8 mouse cellular contexts compared by ENCODE assay signal in the genomic region with DNA sequence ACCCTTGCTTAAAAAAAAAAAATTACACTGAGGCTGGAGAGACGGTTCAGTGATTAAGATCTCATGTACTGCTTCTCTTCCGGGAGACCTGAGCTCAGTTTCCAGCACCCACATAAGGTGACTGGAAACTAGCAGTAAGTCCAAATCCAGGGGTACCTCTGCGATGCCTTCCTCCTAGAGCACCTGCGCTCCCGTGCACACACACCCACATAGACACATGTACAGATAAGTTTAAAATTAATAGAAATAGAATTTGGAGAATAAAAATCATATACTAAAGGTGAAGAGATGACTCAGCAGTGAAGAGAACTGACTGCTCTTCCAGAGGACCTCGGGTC. TPM values are rescaled to one million over a fixed set of nuclear protein-coding genes. Genes with fewer than 3 reads are reported as not detected.
DNase-seq lines count a peak whose midpoint lies in the region; ATAC-seq and TF ChIP-seq lines count a peak whose summit lies in the region.

No protein-coding gene starts in this region.

- no peak for TF ChIP-seq CTCF in CH12.LX (conservative IDR thresholded peaks at IDR 0.05 in 1 of 2, IDR thresholded peaks at IDR 0.05 in 1 of 2; ENCODE audit: low read depth in 2 of 2, low read length in 2 of 2)

- no peak for ATAC-seq in forebrain, embryonic 14.5 days
- ATAC-seq in liver, embryonic 15.5 days (ENCODE audit: insufficient read depth) = no peak
- no peak for ATAC-seq in activated CD4-positive, CD25-positive, alpha-beta regulatory T cell, adult 4 months

- H3K9ac ChIP-seq in CH12.LX (ENCODE audit: insufficient read depth, low read depth) = peak overlapping the region; percentile 98
- peak overlapping the region; percentile 67; the same call in 1 of the 2 replicates for H3K9ac ChIP-seq in forebrain, embryonic 14.5 days (ENCODE audit: low read length)
- peak overlapping the region; percentile 80; the same call in 1 of the 2 replicates for H3K9ac ChIP-seq in liver, embryonic 15.5 days

- peaks cover 2% of the 10 kb centered on the region for H3K9me3 ChIP-seq in CH12.LX (replicated peaks; ENCODE audit: low read length)
- H3K9me3 ChIP-seq in forebrain, embryonic 14.5 days (replicated peaks; ENCODE audit: control insufficient read depth, low read length) = no peaks in the 10 kb centered on the region
- H3K9me3 ChIP-seq in liver, embryonic 15.5 days (replicated peaks) = no peaks in the 10 kb centered on the region

- peak overlapping the region; percentile 95 for H3K4me2 ChIP-seq in CH12.LX (ENCODE audit: insufficient read depth, low read depth, poor library complexity, severe bottlenecking)
- H3K4me2 ChIP-seq in forebrain, embryonic 14.5 days (ENCODE audit: low read length) = peak overlapping the region; percentile 66
- H3K4me2 ChIP-seq in liver, embryonic 15.5 days = peak overlapping the region; percentile 76

- TF ChIP-seq EP300 in CH12.LX (IDR thresholded peaks at IDR 0.05; ENCODE audit: low read length) = no peak

- WGBS in forebrain, embryonic 14.5 days = 88% methylated on average over 6 of the region's 6 CpGs
- WGBS in liver, embryonic 15.5 days (ENCODE audit: insufficient replicate concordance) = 60% methylated on average over 6 of the region's 6 CpGs

- H3K27ac ChIP-seq in CH12.LX (ENCODE audit: insufficient read depth, low read depth) = peak overlapping the region; percentile 100
- H3K27ac ChIP-seq in forebrain, embryonic 14.5 days (ENCODE audit: low read depth, low read length) = no peak overlapping the region
- peak overlapping the region; percentile 93 for H3K27ac ChIP-seq in liver, embryonic 15.5 days (replicated peaks)

- peak; percentile 88 for DNase-seq in heart, adult 11 months
- no peak for DNase-seq in heart, adult 8-10 months (ENCODE audit: low spot score)
- DNase-seq in CH12.LX (ENCODE audit: extremely low read depth) (no peak), MN1 (ENCODE audit: low spot score) (no peak)
- no peak for DNase-seq in forebrain, embryonic 14.5 days (ENCODE audit: low spot score)
- DNase-seq in layer of hippocampus, postnatal 10 days (ENCODE audit: low spot score in 2 of 2) = no peak

- in situ Hi-C loops in CH12.LX (cut with MboI; ENCODE audit: low pct_ligation_motif_present, low pct_unique_long_range_greater_than_20kb, low sequenced_read_pairs) = no loop called here

- dilution Hi-C loops in CH12.LX (cut with MboI; ENCODE audit: extremely low pct_ligation_motif_present, extremely low pct_unique_long_range_greater_than_20kb, low sequenced_read_pairs) = no loop called here

- peak overlapping the region; percentile 62 to 84 (median 69) for H3K4me3 ChIP-seq in CH12.LX (replicated peaks in 1 of 3; ENCODE audit: low read depth in 2 of 3, low read length in 2 of 3, poor library complexity in 1 of 3)
- H3K4me3 ChIP-seq in forebrain, embryonic 14.5 days (ENCODE audit: low read depth, low read length) = no peak overlapping the region
- H3K4me3 ChIP-seq in liver, embryonic 15.5 days (replicated peaks) = peak overlapping the region; percentile 99

- no peaks in the 10 kb centered on the region for H3K27me3 ChIP-seq in CH12.LX (replicated peaks)
- no peaks in the 10 kb centered on the region for H3K27me3 ChIP-seq in forebrain, embryonic 14.5 days (replicated peaks; ENCODE audit: control insufficient read depth, insufficient read depth, low read length)
- H3K27me3 ChIP-seq in liver, embryonic 15.5 days = no peaks in the 10 kb centered on the region

- TF ChIP-seq POLR2A in CH12.LX (IDR thresholded peaks at IDR 0.05; ENCODE audit: low read depth, low read length) = no peak

- H3K36me3 ChIP-seq in CH12.LX (replicated peaks in 1 of 2; ENCODE audit: control insufficient read depth in 1 of 2, insufficient read depth in 1 of 2, low read length in 1 of 2) = no peaks in the 10 kb centered on the region
- no peaks in the 10 kb centered on the region for H3K36me3 ChIP-seq in forebrain, embryonic 14.5 days (ENCODE audit: control insufficient read depth, insufficient read depth, low read length)
- H3K36me3 ChIP-seq in liver, embryonic 15.5 days (replicated peaks) = no peaks in the 10 kb centered on the region

- H3K4me1 ChIP-seq in CH12.LX (ENCODE audit: control insufficient read depth in 1 of 2, insufficient read depth in 2 of 2) = peaks cover 0 to 16% of the 10 kb centered on the region in 2 experiments; a peak in 2 of 4 replicates
- 0 out of 2 replicates have a peak, but pooled peaks cover 3% of the 10 kb centered on the region for H3K4me1 ChIP-seq in forebrain, embryonic 14.5 days (ENCODE audit: control insufficient read depth, insufficient read depth, low read length)
- peaks cover 29% of the 10 kb centered on the region for H3K4me1 ChIP-seq in liver, embryonic 15.5 days (replicated peaks)

- peaks cover 16% of the 10 kb centered on the region for H3K79me2 ChIP-seq in CH12.LX (replicated peaks; ENCODE audit: control insufficient read depth, extremely low read depth, insufficient read depth, poor library complexity, severe bottlenecking)

- no peak for TF ChIP-seq RAD21 in CH12.LX (IDR thresholded peaks at IDR 0.05; ENCODE audit: low read depth, low read length)

TF ChIP-seq in CH12.LX, 34 proteins besides CTCF, POLR2A, EP300 and RAD21:
- TF ChIP-seq ZC3H11A (IDR thresholded peaks at IDR 0.05; ENCODE audit: low read depth, low read length) (no peak), MAZ (IDR thresholded peaks at IDR 0.05; ENCODE audit: low read depth, low read length) (no peak), CHD2 (IDR thresholded peaks at IDR 0.05; ENCODE audit: low read length) (no peak), CHD1 (IDR thresholded peaks at IDR 0.05; ENCODE audit: low read depth, low read length) (no peak), TCF12 (IDR thresholded peaks at IDR 0.05; ENCODE audit: low read depth, low read length) (no peak), MAFK (IDR thresholded peaks at IDR 0.05; ENCODE audit: insufficient replicate concordance, low read length) (no peak), ZKSCAN1 (IDR thresholded peaks at IDR 0.05; ENCODE audit: borderline replicate concordance, low read depth, low read length) (no peak), USF2 (conservative IDR thresholded peaks at IDR 0.05; ENCODE audit: low read depth, low read length) (no peak), BHLHE40 (IDR thresholded peaks at IDR 0.05; ENCODE audit: low read depth, low read length) (no peak), NRF1 (IDR thresholded peaks at IDR 0.05; ENCODE audit: low read depth, low read length) (no peak)

RNA-seq across cellular contexts. Expression of gene Chd2, which starts 18.2 kb away (rescaled TPM):
- 10 to 100 TPM; 37.2 to 45.8 (median 39.8) TPM for total RNA-seq in heart, adult 8-10 months (2022)
- total RNA-seq in CH12.LX (2012; rRNA removed) (21.4 and 30.9 TPM in 2 replicates), CH12.LX (2014; rRNA removed) (18.2 and 23.2 TPM in 2 replicates)
- polyA plus RNA-seq in CH12.LX (2012; ENCODE audit: insufficient read length, low read depth) = 39.3 and 42.8 TPM in 2 replicates
- 40.2 and 43.4 TPM in 2 replicates for polyA plus RNA-seq in forebrain, embryonic 14.5 days (2014; fragmentation: Nextera tagmentation; extraction: Ambion mirVana)
- polyA plus RNA-seq in liver, embryonic 15.5 days (2015; fragmentation: Nextera tagmentation; extraction: Ambion mirVana) = 20.1 and 22.1 TPM in 2 replicates
- 100 to 1,000 TPM; 136 to 151 TPM for polyA plus RNA-seq in activated CD4-positive, CD25-positive, alpha-beta regulatory T cell, adult 4 months (2017; shearing (Covaris generic))
- total RNA-seq in layer of hippocampus, postnatal 10 days (2021) = 10 to 100 TPM; 47.7 to 50.3 TPM
